Mouse (Mus musculus) spleen, embryonic (tissue): Measurements from ENCODE around the gene 4932438A13Rik.

Source experiments
- CTCF ChIA-PET: fragments of 350-600 bp; sonication (Branson Sonifier 250); formaldehyde crosslinking; loops from one replicate; lab custom pipeline; 2022; lab: Charles Lee

The 4932438A13Rik gene

DNA sequence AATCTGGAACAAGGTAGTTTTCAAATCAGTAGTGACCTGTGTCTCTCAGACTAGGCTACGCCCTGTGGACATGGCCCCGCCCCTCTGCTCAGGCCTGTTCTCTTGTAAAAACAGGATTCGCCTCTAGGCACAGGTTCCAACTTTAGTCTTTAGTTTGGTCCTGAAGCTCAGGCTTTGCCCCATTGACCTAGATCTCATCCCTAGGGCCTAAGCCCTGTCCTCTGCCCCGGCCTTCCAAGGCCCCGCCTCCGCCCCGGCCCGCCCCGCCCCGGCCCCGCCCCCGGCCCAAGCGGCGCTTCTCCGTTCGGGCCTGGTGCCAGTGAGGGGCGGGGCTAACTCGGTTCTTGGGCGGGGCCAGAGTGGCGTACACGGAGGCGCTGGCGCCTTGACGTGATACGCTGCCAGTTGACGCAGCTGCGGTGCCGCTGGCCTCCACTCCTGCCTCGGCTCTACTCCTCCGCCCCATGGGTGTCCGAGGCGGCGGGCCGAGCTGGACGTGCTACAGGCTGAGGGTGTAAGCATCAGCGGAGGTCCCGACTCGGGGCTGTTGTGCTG lies at the start of gene 4932438A13Rik:
Gene 4932438A13Rik (plus strand): TSS at position 384 of the 555 bp plus-strand sequence.
- CTCF ChIA-PET = interaction anchor here (0.9 kb wide), 1 partner anchor 9 kb away, joined by 4 read pairs; no protein-coding TSS in a partner anchor

DNA sequence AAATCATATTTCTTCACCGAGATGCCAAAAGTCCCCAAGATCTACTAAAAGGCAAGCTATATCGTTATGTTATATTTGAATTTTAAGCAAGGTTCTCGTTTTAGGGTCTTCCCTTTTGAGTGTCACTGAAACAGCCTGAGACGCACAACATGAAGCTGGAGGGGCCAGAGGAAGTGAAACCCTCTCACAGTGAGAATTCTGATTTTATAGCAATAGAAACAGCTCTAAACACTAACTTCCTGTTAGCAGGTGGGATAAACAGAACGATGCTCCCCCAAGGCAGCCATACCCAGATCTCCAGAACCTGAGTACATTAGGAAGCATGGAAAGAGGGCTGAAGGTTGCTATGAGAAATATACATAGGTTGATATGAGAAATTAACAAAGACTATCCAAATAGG lies 46.3 kb upstream of the 4932438A13Rik start:
- CTCF ChIA-PET = no interaction called here

DNA sequence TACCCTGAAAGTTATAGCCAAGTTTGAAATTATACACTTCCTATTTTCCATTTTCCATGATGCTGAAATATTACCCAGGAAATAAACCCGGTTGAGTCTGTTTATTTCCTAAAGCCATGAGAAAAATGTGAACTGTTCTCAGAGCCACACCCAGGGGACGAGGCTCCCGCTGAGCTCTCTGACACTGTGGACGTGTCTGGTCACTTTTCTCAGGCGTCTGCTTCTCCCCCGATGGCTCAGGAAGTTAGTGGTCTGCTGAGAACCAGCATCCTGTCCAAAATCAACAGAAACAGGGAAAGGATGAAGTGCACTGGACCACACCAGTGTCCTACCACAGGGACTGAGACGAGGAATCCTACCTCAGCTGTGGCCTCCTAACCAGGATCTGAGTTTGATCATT lies 43.5 kb upstream of the 4932438A13Rik start:
- CTCF ChIA-PET = no interaction called here

DNA sequence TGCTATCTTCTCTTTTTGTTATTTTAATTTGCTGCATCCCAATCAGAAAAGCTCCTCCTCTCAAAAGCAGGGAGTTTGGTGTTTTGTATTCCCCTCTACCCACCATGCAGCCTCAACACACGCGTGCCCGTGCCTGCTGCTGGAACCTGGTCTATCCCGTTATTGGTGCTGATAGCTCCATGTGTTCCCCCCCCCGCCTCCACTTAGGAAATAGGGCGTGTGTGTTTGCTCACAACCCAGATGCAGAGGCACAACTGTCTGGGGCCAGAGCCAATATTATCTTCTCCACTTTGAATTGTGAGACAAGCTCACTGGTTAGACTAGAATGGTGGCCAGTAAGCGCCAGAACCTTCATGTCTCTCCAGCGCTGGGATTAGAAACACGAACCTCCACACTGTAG lies 41.9 kb upstream of the 4932438A13Rik start:
- CTCF ChIA-PET = no interaction called here

DNA sequence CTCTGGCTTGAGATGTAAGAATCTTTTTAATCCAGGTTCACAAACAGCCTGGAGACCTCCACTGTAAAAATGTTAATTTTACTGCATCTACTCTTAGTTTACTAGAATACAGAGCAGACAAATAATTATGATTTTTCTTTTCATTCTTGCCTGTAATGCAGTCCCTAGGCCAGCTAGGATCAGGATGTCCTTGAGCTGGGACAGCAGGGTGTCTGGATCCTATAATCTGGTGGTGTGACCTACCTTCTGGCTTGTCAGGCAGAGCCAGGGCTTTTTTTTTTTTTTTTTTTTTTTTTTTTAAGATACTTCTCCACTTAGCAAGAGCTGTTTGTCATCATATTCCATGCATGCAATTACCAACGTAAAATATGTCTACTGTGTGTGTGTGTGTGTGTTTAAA lies 37.8 kb upstream of the 4932438A13Rik start:
- CTCF ChIA-PET = interaction anchor here (0.7 kb wide), 1 partner anchor 15 kb away, joined by 6 read pairs; no protein-coding TSS in a partner anchor

DNA sequence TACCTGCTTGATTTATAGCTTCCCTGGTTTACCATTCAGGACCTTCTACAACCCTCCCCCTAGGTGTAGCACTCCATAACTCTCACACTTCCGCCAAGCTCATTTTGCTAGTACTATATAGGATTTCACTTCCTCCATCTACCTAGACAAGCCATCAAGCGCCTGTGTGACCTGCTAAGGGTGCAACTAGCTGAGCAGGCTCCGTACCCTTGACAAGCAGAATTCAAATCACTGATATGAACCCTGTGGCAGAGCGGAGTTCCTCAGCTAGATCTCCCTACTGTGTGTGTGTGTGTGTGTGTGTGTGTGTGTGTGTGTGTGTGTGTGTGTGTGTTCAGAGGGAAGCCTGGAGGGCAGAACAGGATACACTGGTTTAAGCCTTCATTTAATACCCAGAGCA lies 37.4 kb upstream of the 4932438A13Rik start:
- CTCF ChIA-PET = interaction anchor here (0.7 kb wide), 1 partner anchor 16 kb away, joined by 6 read pairs; no protein-coding TSS in a partner anchor

DNA sequence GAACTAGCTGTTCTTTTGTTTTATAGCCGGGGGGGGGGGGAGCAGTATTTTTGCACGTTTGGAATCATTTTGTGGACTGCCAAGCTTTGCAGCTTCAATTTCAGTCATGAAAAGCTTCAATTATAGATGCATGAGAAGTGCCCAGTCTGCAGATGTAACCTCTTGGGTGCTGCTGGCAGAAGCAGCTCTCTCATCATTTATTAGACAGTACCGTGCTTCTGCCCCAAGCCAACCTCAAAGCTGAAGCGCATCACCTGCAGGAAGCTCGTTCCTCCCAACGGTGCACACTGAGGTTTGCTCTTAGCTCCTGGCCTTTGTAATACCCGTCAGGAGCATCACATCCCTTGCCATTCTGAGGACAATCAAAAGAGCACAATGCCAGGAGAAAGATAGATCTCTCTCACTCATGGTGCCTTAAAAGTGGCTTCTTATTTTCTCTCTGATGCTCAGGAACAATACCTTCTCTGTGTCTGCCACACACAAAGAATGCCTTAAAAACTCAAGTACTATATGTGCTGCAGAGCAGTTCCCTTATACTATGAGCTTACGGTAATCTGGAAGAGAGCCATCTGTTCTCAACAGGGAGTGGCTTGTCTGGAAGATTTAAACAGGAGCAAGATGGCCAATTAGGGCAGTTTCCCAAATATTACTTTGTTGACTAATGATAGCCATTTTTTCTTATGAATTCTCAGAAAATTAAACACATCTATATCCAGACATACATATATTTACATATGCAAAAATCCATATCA lies 35.5 kb upstream of the 4932438A13Rik start:
- CTCF ChIA-PET = no interaction called here

DNA sequence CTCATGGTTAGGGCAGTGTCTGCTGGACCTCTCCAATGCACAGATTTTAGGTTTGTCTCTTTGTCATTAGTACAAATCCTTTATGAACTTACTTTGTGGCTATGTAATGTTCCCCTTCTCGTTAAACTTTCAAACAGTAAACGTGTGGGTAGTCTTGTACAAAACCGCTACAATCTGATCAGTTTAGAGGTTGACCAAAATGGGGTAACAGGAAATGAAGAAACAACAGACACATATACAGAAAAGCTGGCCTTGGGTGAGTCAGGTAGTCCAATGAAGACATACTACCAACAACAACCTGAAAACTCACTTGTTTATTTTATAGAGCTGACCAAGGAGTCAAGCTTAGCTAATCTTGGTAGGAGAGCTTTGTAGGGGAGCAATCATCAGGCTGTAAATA lies 32.7 kb upstream of the 4932438A13Rik start:
- CTCF ChIA-PET = no interaction called here

DNA sequence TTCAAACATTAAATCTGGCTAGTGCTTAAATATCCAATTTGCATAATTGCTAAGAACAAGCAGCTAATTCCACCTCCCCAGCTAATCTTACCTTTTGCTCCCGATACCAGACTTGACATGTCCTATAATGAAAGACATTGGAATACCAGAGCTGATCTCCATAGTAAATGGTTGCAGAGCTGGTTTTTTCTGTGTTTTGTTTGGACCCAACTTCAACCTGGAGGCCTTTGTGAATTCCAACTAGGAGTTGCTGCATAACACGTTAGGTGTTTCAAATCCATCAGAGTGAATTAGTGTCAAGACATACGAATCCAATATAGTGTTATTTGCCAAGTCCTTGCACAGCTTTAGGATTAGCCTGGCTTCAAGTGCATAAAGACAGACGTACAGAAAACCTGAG lies 28.5 kb upstream of the 4932438A13Rik start:
- CTCF ChIA-PET = no interaction called here

DNA sequence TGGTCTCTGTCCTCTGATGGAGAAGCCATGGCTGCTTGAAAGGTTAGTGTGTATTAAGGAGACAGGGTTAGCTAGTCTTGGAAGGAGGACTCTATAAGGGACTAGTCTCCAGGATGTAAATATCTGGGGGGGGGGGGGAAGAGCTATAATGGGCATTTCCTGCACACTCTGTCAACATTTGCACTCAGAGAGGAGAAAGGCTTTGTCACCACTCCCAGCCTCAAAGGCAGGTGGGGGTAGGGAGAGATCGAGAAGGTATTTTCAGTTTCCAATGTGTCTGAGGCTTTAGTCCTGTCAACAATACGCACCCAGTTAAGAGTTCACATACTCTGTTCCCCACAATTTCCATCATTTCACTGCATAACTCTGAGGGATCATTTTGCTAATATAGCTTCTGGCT lies 28.1 kb upstream of the 4932438A13Rik start:
- CTCF ChIA-PET = no interaction called here

DNA sequence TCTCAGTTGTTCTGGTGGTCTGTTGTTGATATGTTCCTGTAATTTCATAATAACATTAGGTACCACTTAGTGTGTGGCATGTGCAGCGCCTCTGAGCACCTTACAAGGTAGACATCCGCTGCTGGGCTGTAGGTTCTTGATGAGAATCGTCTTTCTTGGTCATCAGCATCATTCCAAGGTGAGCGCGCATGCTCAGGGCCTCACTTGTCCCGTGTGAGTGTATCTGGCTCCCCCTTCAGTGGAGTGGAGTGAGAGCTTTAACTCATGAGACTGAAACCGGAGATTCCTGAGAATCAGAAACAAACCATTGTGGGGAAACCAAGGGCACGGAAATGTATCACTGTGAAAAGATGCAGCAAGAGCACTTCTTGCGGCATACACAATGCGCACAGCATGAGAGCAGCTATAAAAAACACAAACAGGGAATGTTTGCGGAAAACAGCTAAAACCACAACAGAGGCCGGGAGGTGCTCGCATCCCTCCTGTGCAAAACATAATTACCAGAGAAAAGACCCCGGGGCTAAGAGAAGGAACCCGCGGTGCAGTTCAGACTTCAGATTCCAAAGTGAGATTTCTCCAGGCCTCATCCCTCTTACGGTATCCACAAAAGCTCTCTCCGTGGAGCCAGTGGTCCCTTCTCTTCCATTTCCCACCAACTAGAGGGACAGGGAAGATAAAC lies 27.2 kb upstream of the 4932438A13Rik start:
- CTCF ChIA-PET = no interaction called here

DNA sequence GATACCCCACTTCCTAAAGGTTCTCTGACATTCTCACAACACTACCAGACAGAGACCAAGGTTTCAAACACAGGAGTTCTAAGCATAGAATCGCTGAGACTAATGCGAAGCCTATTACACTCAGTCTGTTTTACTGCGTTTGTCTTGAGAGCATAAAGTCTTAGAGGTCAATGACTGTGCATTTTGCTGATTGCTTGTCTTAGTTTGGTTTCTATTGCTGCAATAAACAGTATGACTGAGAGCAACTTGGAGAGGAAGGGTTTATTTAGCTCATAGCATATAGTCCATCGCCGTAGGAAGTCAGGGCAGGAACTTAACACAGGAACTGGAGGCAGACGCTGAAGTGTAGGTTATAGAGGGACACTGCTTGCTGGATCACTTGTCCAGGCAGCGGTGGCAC lies 26.1 kb upstream of the 4932438A13Rik start:
- CTCF ChIA-PET = no interaction called here

DNA sequence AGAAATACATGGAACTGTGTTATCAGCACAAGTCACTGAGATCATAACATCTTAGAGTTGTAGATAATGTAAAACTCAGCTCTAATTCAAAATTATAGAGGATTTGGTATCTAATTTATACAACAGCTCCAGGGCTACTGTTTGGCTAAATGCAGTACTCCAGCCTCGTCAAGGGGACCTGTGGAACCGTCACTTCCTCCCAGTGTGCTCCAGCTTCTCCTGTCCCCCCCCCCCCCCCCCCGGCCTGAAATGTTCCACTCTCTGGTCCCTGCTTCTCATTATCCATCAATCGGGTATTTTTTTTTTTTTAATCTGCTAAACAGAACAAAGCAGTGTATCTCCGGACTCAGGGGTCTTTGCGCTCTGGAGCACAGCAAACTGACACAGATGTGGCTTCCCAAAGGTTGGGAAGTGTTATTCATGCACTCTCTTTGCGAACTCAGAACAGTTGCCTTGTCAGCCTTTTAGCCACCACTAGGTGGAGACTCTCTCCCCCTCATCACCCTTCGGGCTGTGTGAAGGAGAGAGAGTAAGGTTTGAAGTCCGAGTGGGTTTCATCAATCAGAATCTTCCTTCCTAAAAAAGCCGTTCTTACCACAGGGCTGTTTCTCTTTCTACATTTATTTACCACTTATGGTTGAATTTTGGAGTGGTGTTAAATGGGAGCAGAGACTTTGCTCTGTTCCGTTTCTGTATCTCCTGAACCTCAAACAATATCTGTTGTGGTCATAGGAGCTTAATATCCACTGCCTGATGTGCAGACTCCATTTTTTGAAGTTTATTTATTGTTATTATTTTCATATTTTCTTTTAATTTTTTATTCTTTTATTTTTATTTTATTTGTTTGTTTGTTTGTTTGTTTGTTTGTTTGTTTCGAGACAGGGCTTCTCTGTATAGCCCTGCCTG lies 22.0 kb upstream of the 4932438A13Rik start:
- CTCF ChIA-PET = interaction anchor here (0.6 to 0.7 kb wide), 2 partner anchors 8 to 356 kb away, joined by 3 to 8 read pairs; no protein-coding TSS in a partner anchor

DNA sequence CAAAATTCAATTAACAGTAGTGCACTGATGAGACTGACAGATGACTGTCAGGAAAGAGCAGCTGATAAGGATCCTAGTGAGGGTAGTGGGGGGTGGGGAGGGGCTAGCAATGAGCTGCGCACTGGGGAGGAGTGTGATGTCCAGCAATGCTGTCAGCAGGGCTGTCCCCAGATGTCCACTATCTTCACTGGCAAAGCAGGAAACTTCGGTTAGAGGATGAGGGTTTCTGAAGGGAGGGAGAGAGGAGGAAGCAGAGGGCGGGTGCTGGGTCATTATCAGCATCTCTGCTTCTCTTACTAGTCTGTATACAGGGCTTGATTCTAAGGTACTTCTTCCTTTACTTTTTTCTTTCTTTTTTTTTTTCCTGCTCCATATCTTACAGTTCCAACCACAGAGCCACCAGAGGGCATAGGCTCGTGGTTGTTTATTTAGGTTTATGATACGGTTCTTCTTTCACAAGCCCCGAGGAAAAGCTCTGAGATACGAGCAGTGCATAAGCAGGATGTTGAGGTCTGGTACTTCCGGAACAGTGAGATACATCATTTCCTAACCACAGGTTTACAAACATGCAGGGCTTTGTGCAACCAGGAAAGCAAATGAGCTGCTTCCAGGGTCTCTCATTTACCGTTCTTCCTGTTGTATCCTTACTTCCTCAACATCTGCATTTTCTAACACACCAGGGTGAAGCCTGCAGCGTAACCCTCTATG lies 9.0 kb upstream of the 4932438A13Rik start:
- CTCF ChIA-PET = interaction anchor here (0.6 to 1.1 kb wide), 2 partner anchors 9 to 650 kb away, joined by 4 read pairs; partner anchors contain the start of gene 4932438A13Rik

DNA sequence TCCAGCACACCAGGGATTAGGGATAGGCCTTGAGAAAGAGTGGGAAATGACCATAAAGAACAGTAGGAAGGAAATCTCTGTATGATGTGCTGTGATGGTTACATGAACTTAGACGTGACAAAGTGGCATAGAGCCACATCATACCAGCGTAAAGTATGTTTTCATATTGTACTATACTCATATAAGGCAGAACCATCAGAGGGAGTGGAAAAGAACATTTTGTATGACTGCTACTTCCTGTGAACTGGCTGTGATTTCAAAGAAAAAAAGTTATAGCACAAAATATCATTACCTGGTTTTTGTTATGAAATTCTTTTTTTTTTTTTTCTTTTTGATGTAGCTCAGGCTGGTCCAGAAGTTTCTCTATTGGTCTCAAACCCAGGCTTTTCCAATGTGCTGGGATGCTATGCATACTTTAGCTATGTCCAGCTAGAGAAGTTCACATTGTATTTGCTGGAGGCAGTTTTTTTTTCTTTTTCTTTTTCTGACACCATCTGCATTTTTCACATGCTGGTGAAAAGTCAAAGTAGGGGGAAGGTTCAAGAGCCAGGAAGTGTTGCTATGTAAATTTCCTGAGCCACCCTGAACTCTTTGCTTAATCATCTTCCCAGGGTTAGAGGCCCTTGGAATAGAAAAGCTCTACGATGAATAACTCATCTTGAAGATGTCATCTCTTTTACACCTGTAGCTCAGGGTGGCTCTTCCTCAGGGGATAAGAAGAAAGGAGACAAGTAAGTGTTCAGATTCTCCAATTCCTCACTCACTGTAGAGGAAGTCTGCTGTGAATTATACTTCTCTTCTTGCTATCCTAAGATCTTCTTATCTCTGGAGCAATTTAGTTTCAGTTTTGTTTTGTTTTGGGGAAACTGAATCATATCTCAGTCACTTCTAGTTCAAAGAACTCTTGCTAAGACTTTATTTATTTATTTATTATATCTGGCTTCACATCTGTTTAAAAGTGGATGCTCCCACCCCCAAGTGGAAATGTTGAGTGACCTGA lies 1.2 kb upstream of the 4932438A13Rik start:
- CTCF ChIA-PET = interaction anchor here (0.6 to 0.9 kb wide), 2 partner anchors 8 to 15 kb away, joined by 4 to 5 read pairs; no protein-coding TSS in a partner anchor

DNA sequence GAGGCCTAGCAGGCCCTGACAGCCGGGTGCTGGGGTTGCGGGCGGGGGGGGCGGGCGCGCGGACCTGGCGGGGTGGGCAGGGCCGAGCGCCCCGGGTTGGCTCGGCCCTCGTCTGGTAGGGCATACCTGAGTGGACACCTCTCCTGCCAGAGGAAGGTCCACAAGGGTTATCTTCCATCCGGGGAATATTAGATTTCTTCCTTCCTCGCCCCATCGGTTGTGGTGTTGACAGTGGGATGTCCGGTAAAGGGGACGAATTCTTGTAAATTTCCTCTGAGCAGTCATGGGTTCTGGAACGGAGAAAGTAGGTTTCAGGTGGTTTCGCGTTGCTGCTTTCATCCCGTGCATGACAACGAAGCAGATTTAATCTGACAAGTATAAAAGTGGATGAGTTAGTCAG lies 523 bp downstream of the 4932438A13Rik start:
- CTCF ChIA-PET = no interaction called here

DNA sequence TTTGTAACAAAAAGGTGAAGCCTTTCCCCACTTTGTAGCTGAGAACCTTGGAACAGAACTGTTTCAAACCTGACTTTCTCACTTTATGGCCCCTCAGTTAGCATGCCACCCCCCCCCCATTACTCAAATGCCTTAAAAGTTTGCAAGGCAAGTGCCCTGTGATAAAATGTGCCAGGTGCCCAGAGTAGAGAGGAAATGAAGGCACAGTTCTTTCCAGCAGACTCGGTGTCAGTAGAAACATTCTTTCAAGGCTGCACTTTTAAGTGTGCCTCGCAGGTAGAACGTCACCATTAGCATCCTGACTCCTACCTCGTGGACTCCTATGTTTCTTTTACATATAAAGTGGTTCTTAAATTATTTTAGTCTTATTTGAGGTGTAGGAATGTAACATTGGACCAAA lies 977 bp downstream of the 4932438A13Rik start:
- CTCF ChIA-PET = no interaction called here

DNA sequence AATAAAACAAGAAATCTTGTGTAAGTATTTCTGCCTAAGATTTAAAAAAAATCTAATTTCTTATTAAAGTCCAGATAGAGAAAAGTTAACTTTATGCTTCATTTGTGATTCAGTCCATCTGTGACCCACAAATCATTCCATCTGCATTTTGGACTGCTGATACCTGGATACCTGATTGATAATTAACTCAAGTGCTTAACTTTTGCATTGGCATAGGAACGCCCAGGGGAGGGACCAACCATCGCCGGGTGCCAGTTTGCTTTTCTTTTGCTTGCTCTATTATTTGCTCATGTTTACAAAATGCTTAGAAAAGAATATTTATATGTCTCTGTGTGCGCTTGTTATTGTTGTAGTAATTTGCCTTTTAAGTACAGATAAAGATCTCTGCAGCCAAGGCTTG lies 1.6 kb downstream of the 4932438A13Rik start:
- CTCF ChIA-PET = no interaction called here

DNA sequence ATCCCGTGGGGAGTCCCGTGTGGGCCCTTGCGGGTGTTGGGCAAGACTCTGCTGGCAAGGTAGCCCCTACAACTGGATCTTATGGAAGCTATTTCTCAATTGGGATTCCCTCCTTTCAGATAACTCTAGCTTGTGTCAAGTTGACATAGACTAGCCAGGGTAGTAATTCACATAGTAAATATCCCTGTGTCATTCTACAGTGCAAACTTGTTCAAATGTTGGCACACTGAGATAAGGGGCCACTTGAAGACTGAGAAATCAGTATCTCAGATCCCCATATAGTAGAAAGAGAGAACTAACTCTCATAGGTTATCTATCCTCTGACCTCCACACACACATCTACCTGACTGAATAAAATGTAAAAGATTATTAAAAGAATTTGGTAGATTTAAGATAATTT lies 42.5 kb downstream of the 4932438A13Rik start:
- CTCF ChIA-PET = no interaction called here
